Mouse (Mus musculus): ENCODE measurements around the gene Olfr1349. TPM values are rescaled to one million over a fixed set of nuclear protein-coding genes. Genes with fewer than 3 reads are reported as not detected.

Gene Olfr1349
- polyA plus RNA-seq (2012; rRNA removed), result not detected in 2 replicates

- Histone ChIP-seq H3K4me3 (ENCODE audit: extremely low read depth, insufficient read depth, insufficient read length) (no peak within 1 kb of the TSS), H3K36me3 (ENCODE audit: control insufficient read depth, insufficient read depth, low read length) (no peaks in the 10 kb centered on the region), H3K4me1 (ENCODE audit: control insufficient read depth, insufficient read depth, insufficient read length) (no peaks in the 10 kb centered on the region), H3K27ac (ENCODE audit: insufficient read depth, low read length) (no peak within 1 kb of the TSS), H3K27me3 (ENCODE audit: control insufficient read depth, insufficient read depth, low read length) (no peaks in the 10 kb centered on the region)
- TF ChIP-seq POLR2A (IDR thresholded peaks at IDR 0.05; ENCODE audit: low read depth, low read length) (no peak), CTCF (IDR thresholded peaks at IDR 0.05; ENCODE audit: extremely low read depth, insufficient read depth, insufficient read length, insufficient replicate concordance) (no peak)
- DNase-seq (ENCODE audit: low read depth in 1 of 2, low spot score in 2 of 2), result no peak
- 83% methylated on average over 5 of the region's 5 CpGs for WGBS
Observed at GRCm38 (mm10) chr7:6522850-6523249, at the start of gene Olfr1349. Olfr1349 (minus strand) TSS chr7:6522950.

GRCm38 (mm10) chr7:6564541-6564940 lies 41.8 kb upstream of the Olfr1349 start, which contains the start of gene Olfr1350:
Olfr1350 (plus strand) TSS chr7:6564841.
- DNase-seq (ENCODE audit: low read depth in 1 of 2, low spot score in 2 of 2), result no peak
- no peak within 1 kb of the TSS for H3K27ac ChIP-seq (ENCODE audit: insufficient read depth, low read length)
- H3K4me1 ChIP-seq (ENCODE audit: control insufficient read depth, insufficient read depth, insufficient read length), result no peaks in the 10 kb centered on the region

GRCm38 (mm10) chr7:6526141-6526540 lies 3.4 kb upstream of the Olfr1349 start:
- no peak for DNase-seq (ENCODE audit: low read depth in 1 of 2, low spot score in 2 of 2)
- Histone ChIP-seq H3K36me3 (ENCODE audit: control insufficient read depth, insufficient read depth, low read length) (no peaks in the 10 kb centered on the region), H3K27ac (ENCODE audit: insufficient read depth, low read length) (no peak overlapping the region), H3K27me3 (ENCODE audit: control insufficient read depth, insufficient read depth, low read length) (no peaks in the 10 kb centered on the region), H3K4me1 (ENCODE audit: control insufficient read depth, insufficient read depth, insufficient read length) (no peaks in the 10 kb centered on the region), H3K4me3 (ENCODE audit: extremely low read depth, insufficient read depth, insufficient read length) (no peak overlapping the region)
- 68% methylated on average over 5 of the region's 5 CpGs for WGBS
- peak; percentile 9; the same call in 1 of the 2 replicates for TF ChIP-seq CTCF (IDR thresholded peaks at IDR 0.05; ENCODE audit: extremely low read depth, insufficient read depth, insufficient read length, insufficient replicate concordance)
- TF ChIP-seq POLR2A (IDR thresholded peaks at IDR 0.05; ENCODE audit: low read depth, low read length), result no peak

More at GRCm38 (mm10) chr7:6564541-6564940, 41.8 kb upstream of the Olfr1349 start, which contains the start of gene Olfr1350:
- Histone ChIP-seq H3K36me3 (ENCODE audit: control insufficient read depth, insufficient read depth, low read length) (no peaks in the 10 kb centered on the region), H3K27me3 (ENCODE audit: control insufficient read depth, insufficient read depth, low read length) (no peaks in the 10 kb centered on the region), H3K4me3 (ENCODE audit: extremely low read depth, insufficient read depth, insufficient read length) (no peak within 1 kb of the TSS)
- TF ChIP-seq CTCF (IDR thresholded peaks at IDR 0.05; ENCODE audit: extremely low read depth, insufficient read depth, insufficient read length, insufficient replicate concordance), result no peak
- no peak for TF ChIP-seq POLR2A (IDR thresholded peaks at IDR 0.05; ENCODE audit: low read depth, low read length)

- Histone ChIP-seq H3K27me3 (ENCODE audit: control insufficient read depth, insufficient read depth, low read length) (no peaks in the 10 kb centered on the region), H3K27ac (ENCODE audit: insufficient read depth, low read length) (no peak overlapping the region), H3K4me1 (ENCODE audit: control insufficient read depth, insufficient read depth, insufficient read length) (no peaks in the 10 kb centered on the region), H3K4me3 (ENCODE audit: extremely low read depth, insufficient read depth, insufficient read length) (no peak overlapping the region), H3K36me3 (ENCODE audit: control insufficient read depth, insufficient read depth, low read length) (no peaks in the 10 kb centered on the region)
- no peak for DNase-seq (ENCODE audit: low read depth in 1 of 2, low spot score in 2 of 2)
- TF ChIP-seq POLR2A (IDR thresholded peaks at IDR 0.05; ENCODE audit: low read depth, low read length), result no peak
- TF ChIP-seq CTCF (IDR thresholded peaks at IDR 0.05; ENCODE audit: extremely low read depth, insufficient read depth, insufficient read length, insufficient replicate concordance), result no peak
- WGBS, result 62% methylated on average over 3 of the region's 3 CpGs
Observed at GRCm38 (mm10) chr7:6525001-6525400, 2.3 kb upstream of the Olfr1349 start.

- no peak for DNase-seq (ENCODE audit: low read depth in 1 of 2, low spot score in 2 of 2)
- WGBS, result 41% methylated on average over 1 of the region's 1 CpGs
Observed at GRCm38 (mm10) chr7:6521666-6522065, 1.1 kb downstream of the Olfr1349 start.

GRCm38 (mm10) chr7:6508648-6509047 lies 14.1 kb downstream of the Olfr1349 start, which contains the start of gene Olfr1348:
Olfr1348 (minus strand) TSS chr7:6508748.
- no peak for DNase-seq (ENCODE audit: low read depth in 1 of 2, low spot score in 2 of 2)
- Histone ChIP-seq H3K36me3 (ENCODE audit: control insufficient read depth, insufficient read depth, low read length) (no peaks in the 10 kb centered on the region), H3K27ac (ENCODE audit: insufficient read depth, low read length) (no peak within 1 kb of the TSS), H3K4me3 (ENCODE audit: extremely low read depth, insufficient read depth, insufficient read length) (no peak within 1 kb of the TSS), H3K4me1 (ENCODE audit: control insufficient read depth, insufficient read depth, insufficient read length) (no peaks in the 10 kb centered on the region), H3K27me3 (ENCODE audit: control insufficient read depth, insufficient read depth, low read length) (no peaks in the 10 kb centered on the region)
- 92% methylated on average over 1 of the region's 1 CpGs for WGBS
- TF ChIP-seq CTCF (IDR thresholded peaks at IDR 0.05; ENCODE audit: extremely low read depth, insufficient read depth, insufficient read length, insufficient replicate concordance), result no peak
- no peak for TF ChIP-seq POLR2A (IDR thresholded peaks at IDR 0.05; ENCODE audit: low read depth, low read length)

More at GRCm38 (mm10) chr7:6521666-6522065, 1.1 kb downstream of the Olfr1349 start:
- no peak for TF ChIP-seq POLR2A (IDR thresholded peaks at IDR 0.05; ENCODE audit: low read depth, low read length)
- TF ChIP-seq CTCF (IDR thresholded peaks at IDR 0.05; ENCODE audit: extremely low read depth, insufficient read depth, insufficient read length, insufficient replicate concordance), result no peak
- H3K4me3 ChIP-seq (ENCODE audit: extremely low read depth, insufficient read depth, insufficient read length), result no peak overlapping the region
- no peaks in the 10 kb centered on the region for H3K27me3 ChIP-seq (ENCODE audit: control insufficient read depth, insufficient read depth, low read length)
- no peaks in the 10 kb centered on the region for H3K36me3 ChIP-seq (ENCODE audit: control insufficient read depth, insufficient read depth, low read length)
- H3K4me1 ChIP-seq (ENCODE audit: control insufficient read depth, insufficient read depth, insufficient read length), result no peaks in the 10 kb centered on the region
- no peak overlapping the region for H3K27ac ChIP-seq (ENCODE audit: insufficient read depth, low read length)

- Histone ChIP-seq H3K36me3 (ENCODE audit: control insufficient read depth, insufficient read depth, low read length) (no peaks in the 10 kb centered on the region), H3K4me1 (ENCODE audit: control insufficient read depth, insufficient read depth, insufficient read length) (no peaks in the 10 kb centered on the region), H3K27ac (ENCODE audit: insufficient read depth, low read length) (no peak within 1 kb of the TSS), H3K4me3 (ENCODE audit: extremely low read depth, insufficient read depth, insufficient read length) (no peak within 1 kb of the TSS), H3K27me3 (ENCODE audit: control insufficient read depth, insufficient read depth, low read length) (no peaks in the 10 kb centered on the region)
- 62% methylated on average over 1 of the region's 1 CpGs for WGBS
- no peak for DNase-seq (ENCODE audit: low read depth in 1 of 2, low spot score in 2 of 2)
- no peak for TF ChIP-seq CTCF (IDR thresholded peaks at IDR 0.05; ENCODE audit: extremely low read depth, insufficient read depth, insufficient read length, insufficient replicate concordance)
- TF ChIP-seq POLR2A (IDR thresholded peaks at IDR 0.05; ENCODE audit: low read depth, low read length), result no peak
Observed at GRCm38 (mm10) chr7:6499655-6500054, 23.1 kb downstream of the Olfr1349 start, which contains the start of gene Olfr1347. Olfr1347 (minus strand) TSS chr7:6499755.
